Mouse (Mus musculus) hindbrain, embryonic 14.5 days (tissue): ENCODE data around the gene Gramd2. TPM values are rescaled to one million over a fixed set of nuclear protein-coding genes. Genes with fewer than 3 reads are reported as not detected.
A peak's percentile ranks its signal among the peaks of the same experiment; 100 is the strongest.

Source experiments
- ATAC-seq: fragments of 200-750 bp; cut with Nextera tagmentation; 2 replicates; pipeline ENCODE4 v1.8.0; 2017; ENCODE audit warnings: moderate number of reproducible peaks, mild to moderate bottlenecking, moderate TSS enrichment, moderate library complexity; ENCODE audit not compliant: low FRiP score
- DNase-seq: peaks from one replicate; pipeline ENCODE4 v3.0.0-alpha.2; 2015; ENCODE audit warnings: low spot score
- H3K27ac ChIP-seq: fragments of 300-500 bp; sonication (generic); 2 replicates; pipeline ENCODE4 v1.5.1; 2014; ENCODE audit warnings: mild to moderate bottlenecking, moderate library complexity
- H3K27me3 ChIP-seq: fragments of 300-500 bp; sonication (generic); 2 replicates; pipeline ENCODE4 v1.6.1; 2014; ENCODE audit warnings: mild to moderate bottlenecking, low read length, mixed read lengths; ENCODE audit not compliant: control insufficient read depth, insufficient read depth
- H3K36me3 ChIP-seq: fragments of 300-500 bp; sonication (generic); replicated peaks from 2 replicates; pipeline ENCODE4 v1.6.1; 2014; ENCODE audit not compliant: control insufficient read depth, insufficient read depth
- H3K4me1 ChIP-seq: fragments of 300-500 bp; sonication (generic); replicated peaks from 2 replicates; pipeline ENCODE4 v1.6.1; 2014; ENCODE audit warnings: antibody characterized with exemption, low read length, mixed read lengths; ENCODE audit not compliant: control insufficient read depth, insufficient read depth
- H3K4me2 ChIP-seq: fragments of 300-500 bp; sonication (generic); replicated peaks from 2 replicates; pipeline ENCODE4 v1.6.1; 2014; ENCODE audit warnings: mild to moderate bottlenecking, moderate library complexity
- H3K4me3 ChIP-seq: fragments of 300-500 bp; sonication (generic); replicated peaks from 2 replicates; pipeline ENCODE4 v1.5.1; 2014; ENCODE audit warnings: mild to moderate bottlenecking, low read length
- H3K9ac ChIP-seq: fragments of 300-500 bp; sonication (generic); 2 replicates; pipeline ENCODE4 v1.6.1; 2014
- H3K9me3 ChIP-seq: fragments of 300-500 bp; sonication (generic); 2 replicates; pipeline ENCODE4 v1.6.1; 2016; ENCODE audit warnings: low read length; ENCODE audit not compliant: control insufficient read depth
- WGBS: fragments of 180-500 bp; shearing (Covaris S2); extraction: QIAGEN DNeasy Blood & Tissue Kit; methylation state at CpG from one replicate; pipeline ENCODE4 v1.1.7; 2014; 5-methylcytosine and 5-hydroxymethylcytosine counted together
- polyA plus RNA-seq: library from polyadenylated mRNA; unstranded; fragments of >200 nt; fragmentation: Nextera tagmentation; extraction: Ambion mirVana; gene quantifications from 2 replicates; pipeline ENCODE4 v1.2.1, GENCODE M21; 2014

Gramd2 gene
- polyA plus RNA-seq, 1 experiment from 2014 or later: 2.9 TPM

- ATAC-seq: no peak
- Histone ChIP-seq H3K9ac (no peak overlapping the region), H3K4me2 (no peak overlapping the region), H3K4me3 (no peak overlapping the region), H3K4me1 (peaks cover 11% of the 10 kb centered on the region; the same call in 1 of the 2 replicates), H3K27ac (no peak overlapping the region), H3K27me3 (no peaks in the 10 kb centered on the region), H3K36me3 (peaks cover 79% of the 10 kb centered on the region), H3K9me3 (no peaks in the 10 kb centered on the region)
- WGBS: 94% methylated on average over 8 of the region's 8 CpGs
- DNase-seq: no peak
Observed at GRCm38 (mm10) chr9:59666016-59666415, 13.9 kb upstream of the Gramd2 start.

GRCm38 (mm10) chr9:59666813-59667212, 13.1 kb upstream of the Gramd2 start:
- no peak overlapping the region for H3K9ac ChIP-seq
- WGBS: 88% methylated on average over 1 of the region's 1 CpGs
- no peak for ATAC-seq
- no peak overlapping the region for H3K4me3 ChIP-seq
- no peaks in the 10 kb centered on the region for H3K27me3 ChIP-seq
- no peak overlapping the region for H3K27ac ChIP-seq
- no peak overlapping the region for H3K4me2 ChIP-seq
- H3K36me3 ChIP-seq: peaks cover 82% of the 10 kb centered on the region
- DNase-seq: no peak
- peaks cover 3% of the 10 kb centered on the region; the same call in 1 of the 2 replicates for H3K4me1 ChIP-seq
- no peaks in the 10 kb centered on the region for H3K9me3 ChIP-seq

GRCm38 (mm10) chr9:59667250-59667649, 12.7 kb upstream of the Gramd2 start:
- DNase-seq: no peak
- Histone ChIP-seq H3K9ac (no peak overlapping the region), H3K36me3 (peaks cover 86% of the 10 kb centered on the region), H3K4me2 (no peak overlapping the region), H3K4me1 (no peaks in the 10 kb centered on the region; the same call in 1 of the 2 replicates), H3K27me3 (no peaks in the 10 kb centered on the region), H3K27ac (no peak overlapping the region), H3K4me3 (no peak overlapping the region), H3K9me3 (no peaks in the 10 kb centered on the region)
- 74% methylated on average over 4 of the region's 4 CpGs for WGBS
- peak; percentile 46; the same call in 1 of the 2 replicates for ATAC-seq

GRCm38 (mm10) chr9:59667904-59668303, 12.0 kb upstream of the Gramd2 start:
- Histone ChIP-seq H3K27ac (no peak overlapping the region), H3K9ac (no peak overlapping the region), H3K4me3 (no peak overlapping the region), H3K4me2 (no peak overlapping the region), H3K9me3 (no peaks in the 10 kb centered on the region), H3K36me3 (peaks cover 91% of the 10 kb centered on the region), H3K4me1 (no peaks in the 10 kb centered on the region; the same call in 1 of the 2 replicates), H3K27me3 (no peaks in the 10 kb centered on the region)
- 89% methylated on average over 6 of the region's 6 CpGs for WGBS
- ATAC-seq (no peak), DNase-seq (no peak)

- Histone ChIP-seq H3K9ac (no peak overlapping the region), H3K27ac (no peak overlapping the region), H3K4me1 (no peaks in the 10 kb centered on the region; the same call in 1 of the 2 replicates), H3K4me3 (no peak overlapping the region), H3K4me2 (no peak overlapping the region), H3K9me3 (no peaks in the 10 kb centered on the region), H3K27me3 (no peaks in the 10 kb centered on the region), H3K36me3 (peaks cover 91% of the 10 kb centered on the region)
- WGBS: 66% methylated on average over 7 of the region's 7 CpGs
- DNase-seq (no peak), ATAC-seq (no peak)
Observed at GRCm38 (mm10) chr9:59668473-59668872, 11.5 kb upstream of the Gramd2 start.

GRCm38 (mm10) chr9:59669172-59669571, 10.8 kb upstream of the Gramd2 start:
- no peaks in the 10 kb centered on the region for H3K27me3 ChIP-seq
- DNase-seq: no peak

GRCm38 (mm10) chr9:59672195-59672894, 7.6 kb upstream of the Gramd2 start:
- Histone ChIP-seq H3K4me2 (no peak overlapping the region), H3K9ac (no peak overlapping the region), H3K9me3 (no peaks in the 10 kb centered on the region), H3K4me1 (no peaks in the 10 kb centered on the region), H3K4me3 (no peak overlapping the region), H3K36me3 (peaks cover 100% of the 10 kb centered on the region), H3K27ac (no peak overlapping the region), H3K27me3 (no peaks in the 10 kb centered on the region)
- DNase-seq (no peak), ATAC-seq (no peak)
- 91% methylated on average over 12 of the region's 12 CpGs for WGBS

More at GRCm38 (mm10) chr9:59669172-59669571, 10.8 kb upstream of the Gramd2 start:
- H3K36me3 ChIP-seq: peaks cover 94% of the 10 kb centered on the region
- 78% methylated on average over 4 of the region's 4 CpGs for WGBS
- H3K4me3 ChIP-seq: no peak overlapping the region
- no peaks in the 10 kb centered on the region for H3K9me3 ChIP-seq
- no peaks in the 10 kb centered on the region; the same call in 1 of the 2 replicates for H3K4me1 ChIP-seq
- ATAC-seq: no peak
- no peak overlapping the region for H3K27ac ChIP-seq
- H3K9ac ChIP-seq: no peak overlapping the region
- H3K4me2 ChIP-seq: no peak overlapping the region

GRCm38 (mm10) chr9:59673427-59673826, 6.5 kb upstream of the Gramd2 start:
- DNase-seq: no peak
- peaks cover 100% of the 10 kb centered on the region for H3K36me3 ChIP-seq
- no peaks in the 10 kb centered on the region for H3K27me3 ChIP-seq
- no peak overlapping the region for H3K9ac ChIP-seq
- no peak overlapping the region for H3K4me2 ChIP-seq
- 76% methylated on average over 2 of the region's 2 CpGs for WGBS
- no peak for ATAC-seq
- no peak overlapping the region for H3K27ac ChIP-seq
- no peaks in the 10 kb centered on the region for H3K9me3 ChIP-seq
- no peaks in the 10 kb centered on the region for H3K4me1 ChIP-seq
- no peak overlapping the region for H3K4me3 ChIP-seq

- Histone ChIP-seq H3K27me3 (no peaks in the 10 kb centered on the region), H3K36me3 (peaks cover 91% of the 10 kb centered on the region), H3K4me1 (peaks cover 3% of the 10 kb centered on the region; the same call in 1 of the 2 replicates), H3K9ac (no peak overlapping the region), H3K4me2 (no peak overlapping the region), H3K9me3 (no peaks in the 10 kb centered on the region), H3K4me3 (no peak overlapping the region), H3K27ac (no peak overlapping the region)
- WGBS: 84% methylated on average over 14 of the region's 14 CpGs
- DNase-seq (no peak), ATAC-seq (no peak)
Observed at GRCm38 (mm10) chr9:59675598-59675997, 4.3 kb upstream of the Gramd2 start.
